Mouse (Mus musculus) C2C12 (cell line): ENCODE results near the gene Zfp467. TPM values are rescaled to one million over a fixed set of nuclear protein-coding genes. Genes with fewer than 3 reads are reported as not detected.

Experiments used
- H3K27me3 ChIP-seq: one replicate; pipeline ENCODE4 v1.6.1; 2011; ENCODE audit not compliant: control insufficient read depth, insufficient read depth, insufficient read length
- H3K36me3 ChIP-seq: one replicate; pipeline ENCODE4 v1.6.1; 2011; ENCODE audit not compliant: control insufficient read depth, insufficient read depth
- H3K4me3 ChIP-seq: one replicate; pipeline ENCODE4 v1.5.1; 2011; ENCODE audit warnings: mild to moderate bottlenecking, control low read depth; ENCODE audit not compliant: poor library complexity, insufficient read depth, severe bottlenecking
- H3K79me2 ChIP-seq: one replicate; pipeline ENCODE4 v1.6.1; 2011; ENCODE audit not compliant: control insufficient read depth, insufficient read depth
- H3K79me3 ChIP-seq: one replicate; pipeline ENCODE4 v1.6.1; 2011; ENCODE audit warnings: low read depth, control low read depth
- H3ac ChIP-seq: one replicate; pipeline ENCODE3; 2011; ENCODE audit warnings: low read depth; ENCODE audit not compliant: control insufficient read depth, insufficient read length
- CEBPB ChIP-seq: IDR thresholded peaks from one replicate; pipeline ENCODE4 v1.6.1; 2011; ENCODE audit warnings: low read depth, mild to moderate bottlenecking, control low read depth, moderate library complexity
- CTCF ChIP-seq: IDR thresholded peaks from one replicate; pipeline ENCODE4 v1.5.1; 2011; ENCODE audit not compliant: control insufficient read depth, insufficient read depth, insufficient read length
- FOSL1 ChIP-seq: IDR thresholded peaks from one replicate; pipeline ENCODE4 v1.8.0; 2011; ENCODE audit warnings: mild to moderate bottlenecking, low read length; ENCODE audit not compliant: poor library complexity, insufficient read depth, severe bottlenecking
- MAX ChIP-seq: IDR thresholded peaks from one replicate; pipeline ENCODE4 v1.6.1; 2011; ENCODE audit warnings: mild to moderate bottlenecking, control low read depth
- MYOD1 ChIP-seq: IDR thresholded peaks from one replicate; pipeline ENCODE4 v1.6.1; 2011; ENCODE audit warnings: low read depth; ENCODE audit not compliant: control insufficient read depth, insufficient read length
- MYOG ChIP-seq: IDR thresholded peaks from one replicate; pipeline ENCODE4 v1.6.1; 2011; ENCODE audit not compliant: control insufficient read depth, insufficient read length; ENCODE audit errors: extremely low read depth
- USF1 ChIP-seq: IDR thresholded peaks from one replicate; pipeline ENCODE4 v1.6.1; 2011; ENCODE audit warnings: low read depth, mild to moderate bottlenecking, control low read depth, moderate library complexity
- polyA plus RNA-seq: library from polyadenylated mRNA; unstranded; fragments of >200 nt; fragmentation: generic; extraction: Trizol; gene quantifications from one replicate; pipeline ENCODE4 v1.2.1, GENCODE M21; 2012; ENCODE audit warnings: missing spikeins

The Zfp467 gene
- polyA plus RNA-seq, 1 experiment = 0.75 TPM

DNA sequence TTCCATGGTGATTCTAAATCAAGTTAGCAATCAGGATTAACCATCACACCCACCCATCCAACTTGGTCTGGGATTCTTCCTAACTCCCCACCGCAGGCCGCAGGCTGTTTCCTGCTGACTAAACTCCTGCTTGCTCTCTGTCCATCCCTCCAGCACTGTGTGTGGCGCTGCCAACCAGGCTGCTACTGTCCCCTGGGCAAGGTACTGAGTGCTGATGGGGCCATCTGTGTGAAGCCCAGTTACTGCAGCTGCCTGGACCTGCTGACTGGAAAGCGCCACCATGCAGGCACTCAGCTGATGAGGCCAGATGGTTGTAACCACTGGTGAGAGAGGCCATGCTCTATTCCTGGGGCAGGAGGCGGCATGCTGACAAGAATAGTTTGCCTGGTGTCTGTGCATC lies 36.9 kb upstream of the Zfp467 start:
- TF ChIP-seq CEBPB (no peak), USF1 (no peak), MYOG (no peak), MAX (no peak), MYOD1 (no peak), FOSL1 (no peak), CTCF (no peak)
- H3K4me3 ChIP-seq = no peak overlapping the region
- H3K36me3 ChIP-seq = no peaks in the 10 kb centered on the region
- H3ac ChIP-seq = no peak overlapping the region
- H3K79me3 ChIP-seq = no peaks in the 10 kb centered on the region
- peaks cover 8% of the 10 kb centered on the region for H3K27me3 ChIP-seq
- H3K79me2 ChIP-seq = no peaks in the 10 kb centered on the region

DNA sequence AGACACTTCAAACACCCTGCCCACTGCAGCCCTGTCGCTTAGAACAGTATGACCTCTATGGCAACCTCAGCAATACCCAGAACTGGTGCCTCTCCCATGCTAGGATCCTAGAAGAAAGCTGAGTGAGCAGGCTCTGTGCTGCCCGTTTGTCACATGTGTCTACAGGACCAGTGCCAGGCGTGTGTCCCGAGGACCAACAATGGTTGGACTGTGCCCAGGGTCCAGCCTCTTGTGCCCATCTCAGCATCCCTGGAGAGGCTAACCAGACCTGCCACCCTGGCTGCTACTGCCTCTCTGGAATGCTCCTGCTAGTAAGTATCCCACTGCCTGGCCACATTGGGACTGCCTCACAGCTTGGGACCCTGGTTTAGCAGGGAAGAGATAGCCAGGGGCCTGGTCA lies 32.8 kb upstream of the Zfp467 start:
- peaks cover 38% of the 10 kb centered on the region for H3K27me3 ChIP-seq
- no peak for TF ChIP-seq CTCF
- no peak for TF ChIP-seq USF1
- TF ChIP-seq CEBPB = no peak
- no peak for TF ChIP-seq MYOG
- no peak overlapping the region for H3ac ChIP-seq

DNA sequence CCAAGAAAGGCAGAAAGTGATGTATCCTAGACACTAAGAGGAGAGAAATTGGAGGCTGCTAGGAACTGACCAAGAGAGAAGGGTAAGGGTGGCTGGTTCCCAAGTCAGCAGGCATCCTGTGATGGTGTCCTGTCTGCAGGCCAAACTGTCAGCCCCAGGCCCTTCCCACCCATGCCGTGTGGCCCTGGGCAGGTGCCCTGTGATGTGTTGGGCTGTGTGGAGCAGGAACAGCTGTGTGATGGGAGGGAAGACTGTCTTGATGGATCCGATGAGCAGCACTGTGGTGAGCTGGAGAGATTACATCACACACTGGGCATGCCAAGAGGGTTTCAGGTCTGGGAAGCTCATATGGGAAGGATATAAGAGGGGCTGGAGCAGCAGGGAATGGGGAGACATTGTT lies 25.1 kb upstream of the Zfp467 start:
- TF ChIP-seq USF1 (no peak), MYOG (no peak), CTCF (no peak), CEBPB (no peak), MYOD1 (no peak), FOSL1 (no peak), MAX (no peak)
- H3K27me3 ChIP-seq = peaks cover 40% of the 10 kb centered on the region
- H3K79me3 ChIP-seq = no peaks in the 10 kb centered on the region
- H3K79me2 ChIP-seq = no peaks in the 10 kb centered on the region
- no peak overlapping the region for H3K4me3 ChIP-seq
- H3K36me3 ChIP-seq = no peaks in the 10 kb centered on the region
- H3ac ChIP-seq = no peak overlapping the region

More for the DNA sequence above, 32.8 kb upstream of the Zfp467 start:
- Histone ChIP-seq H3K4me3 (no peak overlapping the region), H3K79me3 (no peaks in the 10 kb centered on the region), H3K36me3 (no peaks in the 10 kb centered on the region), H3K79me2 (no peaks in the 10 kb centered on the region)

DNA sequence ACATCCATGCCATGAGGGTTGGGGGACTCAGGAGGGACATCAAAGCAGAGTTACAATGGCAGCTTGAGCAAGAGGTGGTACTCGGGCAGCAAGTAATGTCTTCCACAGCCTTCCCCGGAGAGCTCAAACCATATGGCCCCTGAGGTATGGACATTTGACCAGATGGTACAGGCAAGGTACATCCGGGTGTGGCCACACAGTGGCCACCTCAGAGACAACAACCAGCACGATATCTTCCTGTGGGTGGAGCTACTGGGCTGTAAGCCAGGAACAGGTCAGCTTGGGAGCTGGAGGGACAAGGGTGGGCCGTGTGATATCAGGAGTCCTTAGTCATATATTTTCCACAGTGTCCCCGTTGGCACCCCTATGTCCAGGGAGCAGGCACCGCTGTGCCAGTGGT lies 21.9 kb upstream of the Zfp467 start:
- Histone ChIP-seq H3K4me3 (no peak overlapping the region), H3K79me2 (no peaks in the 10 kb centered on the region), H3K79me3 (no peaks in the 10 kb centered on the region), H3K36me3 (no peaks in the 10 kb centered on the region), H3K27me3 (peaks cover 9% of the 10 kb centered on the region), H3ac (no peak overlapping the region)
- TF ChIP-seq MAX = no peak
- no peak for TF ChIP-seq USF1
- TF ChIP-seq CTCF = no peak
- no peak for TF ChIP-seq MYOD1
- TF ChIP-seq CEBPB = no peak

GRCm38 (mm10) chr6:48466715-48467114 lies 21.1 kb upstream of the Zfp467 start:
- TF ChIP-seq MYOG (no peak), CTCF (no peak), CEBPB (no peak), FOSL1 (no peak), MAX (no peak), MYOD1 (no peak), USF1 (no peak)
- H3K79me2 ChIP-seq = no peaks in the 10 kb centered on the region
- H3ac ChIP-seq = no peak overlapping the region
- H3K79me3 ChIP-seq = no peaks in the 10 kb centered on the region
- H3K4me3 ChIP-seq = no peak overlapping the region
- peaks cover 3% of the 10 kb centered on the region for H3K27me3 ChIP-seq
- no peaks in the 10 kb centered on the region for H3K36me3 ChIP-seq

DNA sequence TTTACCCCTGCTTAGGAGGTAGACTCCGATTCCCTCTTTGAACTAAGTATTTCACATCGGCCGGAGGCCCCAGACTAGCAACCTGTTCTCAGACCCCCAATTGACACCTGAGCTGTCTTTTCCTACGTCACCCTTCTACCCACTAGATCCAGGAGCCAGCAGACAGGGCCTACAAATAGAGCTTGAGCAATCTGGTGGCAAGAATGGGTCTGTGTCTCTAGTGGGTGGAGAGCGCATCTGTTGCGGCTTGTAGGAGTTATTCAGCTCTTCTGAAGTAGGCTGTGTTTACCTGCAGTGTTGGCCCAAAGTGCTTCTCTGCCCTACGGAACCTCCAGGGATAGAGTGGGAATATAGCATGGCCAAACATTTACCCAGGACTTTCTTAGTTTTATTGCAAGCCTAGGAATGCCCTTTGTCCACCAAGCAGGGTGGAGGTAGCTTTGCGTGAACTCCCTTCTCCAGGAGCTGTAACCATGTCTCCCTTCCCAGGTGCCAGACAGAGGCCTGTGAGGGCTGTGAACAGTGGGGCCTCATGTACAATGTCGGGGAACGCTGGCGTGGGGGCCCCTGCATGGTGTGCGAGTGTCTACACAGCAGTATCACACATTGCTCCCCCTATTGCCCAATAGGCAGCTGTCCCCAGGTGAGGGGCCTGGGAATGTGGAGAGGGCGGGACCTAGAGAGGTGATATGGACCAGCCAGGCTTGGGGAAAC lies 19.5 kb upstream of the Zfp467 start:
- no peaks in the 10 kb centered on the region for H3K79me2 ChIP-seq
- TF ChIP-seq MYOG (no peak), USF1 (no peak), CTCF (no peak)
- no peaks in the 10 kb centered on the region for H3K36me3 ChIP-seq
- H3K79me3 ChIP-seq = no peaks in the 10 kb centered on the region
- no peak overlapping the region for H3K4me3 ChIP-seq
- H3ac ChIP-seq = no peak overlapping the region
- peaks cover 5% of the 10 kb centered on the region for H3K27me3 ChIP-seq
